Mouse (Mus musculus): Measurements from ENCODE around the gene Rnf115. TPM values are rescaled to one million over a fixed set of nuclear protein-coding genes. Genes with fewer than 3 reads are reported as not detected.

The Rnf115 gene
- polyA plus RNA-seq, 1 experiment: 11.3 TPM

DNA sequence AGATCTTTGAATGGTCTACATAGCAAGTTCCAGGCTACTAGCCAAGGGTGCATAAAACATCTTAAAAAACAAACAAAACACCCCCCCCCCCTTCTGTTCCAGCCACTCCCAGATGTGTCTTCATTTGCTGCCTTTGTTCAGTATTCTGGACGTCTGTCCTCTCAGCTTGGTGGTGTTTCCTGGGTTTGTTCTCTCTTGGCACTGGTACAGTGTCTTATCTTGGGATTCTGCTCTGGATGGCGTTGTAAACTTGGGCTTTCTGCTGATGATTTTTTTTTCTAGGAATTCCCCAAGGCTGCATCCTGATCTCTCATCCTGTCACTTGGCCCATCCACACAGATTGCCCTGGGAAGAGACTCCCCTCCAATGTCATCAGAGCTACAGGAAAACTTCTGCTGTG lies 109.0 kb downstream of the Rnf115 start:
- Histone ChIP-seq H3K27ac (ENCODE audit: insufficient read depth, low read length) (no peak overlapping the region), H3K4me3 (ENCODE audit: extremely low read depth, insufficient read depth, insufficient read length) (no peak overlapping the region), H3K4me1 (ENCODE audit: control insufficient read depth, insufficient read depth, insufficient read length) (no peaks in the 10 kb centered on the region), H3K36me3 (ENCODE audit: control insufficient read depth, insufficient read depth, low read length) (no peaks in the 10 kb centered on the region), H3K27me3 (ENCODE audit: control insufficient read depth, insufficient read depth, low read length) (no peaks in the 10 kb centered on the region)
- WGBS: 55% methylated on average over 2 of the region's 2 CpGs
- TF ChIP-seq CTCF (IDR thresholded peaks at IDR 0.05; ENCODE audit: extremely low read depth, insufficient read depth, insufficient read length, insufficient replicate concordance): no peak
- no peak for TF ChIP-seq POLR2A (IDR thresholded peaks at IDR 0.05; ENCODE audit: low read depth, low read length)
- no peak for DNase-seq (ENCODE audit: low read depth in 1 of 2, low spot score in 2 of 2)

GRCm38 (mm10) chr3:96838996-96839645 lies 111.7 kb downstream of the Rnf115 start:
- Histone ChIP-seq H3K4me1 (ENCODE audit: control insufficient read depth, insufficient read depth, insufficient read length) (no peaks in the 10 kb centered on the region), H3K27me3 (ENCODE audit: control insufficient read depth, insufficient read depth, low read length) (no peaks in the 10 kb centered on the region), H3K27ac (ENCODE audit: insufficient read depth, low read length) (no peak overlapping the region), H3K36me3 (ENCODE audit: control insufficient read depth, insufficient read depth, low read length) (no peaks in the 10 kb centered on the region), H3K4me3 (ENCODE audit: extremely low read depth, insufficient read depth, insufficient read length) (no peak overlapping the region)
- TF ChIP-seq CTCF (IDR thresholded peaks at IDR 0.05; ENCODE audit: extremely low read depth, insufficient read depth, insufficient read length, insufficient replicate concordance) (no peak), POLR2A (IDR thresholded peaks at IDR 0.05; ENCODE audit: low read depth, low read length) (no peak)
- 81% methylated on average over 7 of the region's 7 CpGs for WGBS
- DNase-seq (ENCODE audit: low read depth in 1 of 2, low spot score in 2 of 2): no peak

Other genes starting within 250 kb of the Rnf115 start
- gene Hfe2, start 202.5 kb upstream of the Rnf115 start, polyA plus RNA-seq (2012; rRNA removed): 0.18 and 0.32 TPM in 2 replicates
- gene Txnip, start 169.7 kb upstream of the Rnf115 start, polyA plus RNA-seq (2012; rRNA removed): 423 and 439 TPM in 2 replicates
- 0.18 TPM in 1 of 2 replicates, not detected in the other for gene Gm16253, start 150.7 kb upstream of the Rnf115 start, polyA plus RNA-seq (2012; rRNA removed)
- gene Polr3gl, start 133.5 kb upstream of the Rnf115 start, polyA plus RNA-seq (2012; rRNA removed): 9.2 and 10.7 TPM in 2 replicates
- gene Ankrd34a, start 131.0 kb upstream of the Rnf115 start, polyA plus RNA-seq (2012; rRNA removed): 0.14 and 0.15 TPM in 2 replicates
- gene Lix1l, start 126.5 kb upstream of the Rnf115 start, polyA plus RNA-seq (2012; rRNA removed): 5.8 and 5.9 TPM in 2 replicates
- 2.6 and 3.1 TPM in 2 replicates for gene Rbm8a, start 97.7 kb upstream of the Rnf115 start, polyA plus RNA-seq (2012; rRNA removed)
- gene Pex11b, start 92.3 kb upstream of the Rnf115 start, polyA plus RNA-seq (2012; rRNA removed): 17.5 and 21.0 TPM in 2 replicates
- 0.06 and 0.25 TPM in 2 replicates for gene Gm42957, start 92.2 kb upstream of the Rnf115 start, polyA plus RNA-seq (2012; rRNA removed)
- 1.1 and 1.3 TPM in 2 replicates for gene Itga10, start 82.1 kb upstream of the Rnf115 start, polyA plus RNA-seq (2012; rRNA removed)
- gene Ankrd35, start 57.5 kb upstream of the Rnf115 start, polyA plus RNA-seq (2012; rRNA removed): 0.74 and 0.97 TPM in 2 replicates
- 30.9 and 31.0 TPM in 2 replicates for gene Pias3, start 31.3 kb upstream of the Rnf115 start, polyA plus RNA-seq (2012; rRNA removed)
- 4.5 and 4.8 TPM in 2 replicates for gene Nudt17, start 19.1 kb upstream of the Rnf115 start, polyA plus RNA-seq (2012; rRNA removed)
- gene Polr3c, start within 50 bp of the Rnf115 start, polyA plus RNA-seq (2012; rRNA removed): 24.8 and 26.8 TPM in 2 replicates
- 0.11 TPM in 1 of 2 replicates, not detected in the other for gene Pdzk1, start 101.6 kb downstream of the Rnf115 start, polyA plus RNA-seq (2012; rRNA removed)
- gene Cd160, start 101.7 kb downstream of the Rnf115 start, polyA plus RNA-seq (2012; rRNA removed): 3.2 and 3.8 TPM in 2 replicates
- 0.95 and 0.97 TPM in 2 replicates for gene Gja5, start 177.0 kb downstream of the Rnf115 start, polyA plus RNA-seq (2012; rRNA removed)
- 7.5 and 8.5 TPM in 2 replicates for gene Gpr89, start 177.7 kb downstream of the Rnf115 start, polyA plus RNA-seq (2012; rRNA removed)
- gene Gja8, start 198.4 kb downstream of the Rnf115 start, polyA plus RNA-seq (2012; rRNA removed): not detected in 2 replicates